Mouse (Mus musculus) Muller cell, postnatal 12 days (primary cell): ENCODE measurements at regions not wholly inside any gene's neighbourhood (a gene's known extent, or its start where the extent isn't known, plus 50 kb on each side); places are given as distances from the start of the nearest gene placed in this dataset.

Experiments used
- DNase-seq: peaks from one replicate; pipeline ENCODE4 v3.0.0-alpha.2; 2015; ENCODE audit errors: inconsistent ontology term

GRCm38 (mm10) chr16:55663946-55664345 is 174.8 kb downstream of the Nfkbiz start:
- no peak for DNase-seq

GRCm38 (mm10) chr16:55636667-55637450 is 201.8 kb downstream of the Nfkbiz start:
- DNase-seq, result peak; percentile 87

GRCm38 (mm10) chr16:55636224-55636623 is 202.5 kb downstream of the Nfkbiz start:
- DNase-seq, result peak; percentile 69

GRCm38 (mm10) chr16:55634691-55635090 is 204.0 kb downstream of the Nfkbiz start:
- DNase-seq, result no peak

GRCm38 (mm10) chr16:55632220-55632619 is 206.5 kb downstream of the Nfkbiz start:
- peak; percentile 98 for DNase-seq

- DNase-seq, result peak; percentile 37
Measured at GRCm38 (mm10) chr16:55631637-55632036, 207.1 kb downstream of the Nfkbiz start.

- no peak for DNase-seq
Measured at GRCm38 (mm10) chr16:55631048-55631447, 207.7 kb downstream of the Nfkbiz start.

GRCm38 (mm10) chr16:55627531-55627930 is 211.2 kb downstream of the Nfkbiz start:
- peak; percentile 67 for DNase-seq

GRCm38 (mm10) chr16:55623422-55623821 is 215.3 kb downstream of the Nfkbiz start:
- no peak for DNase-seq

GRCm38 (mm10) chr16:55619731-55620130 is 219.0 kb downstream of the Nfkbiz start:
- no peak for DNase-seq

GRCm38 (mm10) chr16:55617958-55618357 is 220.7 kb downstream of the Nfkbiz start:
- DNase-seq, result no peak

- DNase-seq, result peak; percentile 42
Measured at GRCm38 (mm10) chr16:55617506-55617905, 221.2 kb downstream of the Nfkbiz start.

GRCm38 (mm10) chr16:55616408-55617120 is 222.1 kb downstream of the Nfkbiz start:
- DNase-seq, result peak; percentile 76

GRCm38 (mm10) chr16:55612873-55613272 is 225.8 kb downstream of the Nfkbiz start:
- DNase-seq, result no peak

- DNase-seq, result no peak
Measured at GRCm38 (mm10) chr16:55612001-55612400, 226.7 kb downstream of the Nfkbiz start.

GRCm38 (mm10) chr16:55611172-55611571 is 227.5 kb downstream of the Nfkbiz start:
- DNase-seq, result no peak

GRCm38 (mm10) chr16:55608361-55608760 is 230.3 kb downstream of the Nfkbiz start:
- DNase-seq, result peak; percentile 45

GRCm38 (mm10) chr16:55606447-55607239 is 232.1 kb downstream of the Nfkbiz start:
- DNase-seq, result no peak

- DNase-seq, result no peak
Measured at GRCm38 (mm10) chr16:55603611-55604010, 235.1 kb downstream of the Nfkbiz start.

GRCm38 (mm10) chr16:55589382-55589956 is 249.2 kb downstream of the Nfkbiz start:
- no peak for DNase-seq

- no peak for DNase-seq
Measured at GRCm38 (mm10) chr16:55587138-55587537, 251.6 kb downstream of the Nfkbiz start.

- DNase-seq, result no peak
Measured at GRCm38 (mm10) chr16:55582906-55583305, 255.8 kb downstream of the Nfkbiz start.
